Mouse (Mus musculus): ENCODE measurements around the gene Fam19a1.
A peak's percentile ranks its signal among the peaks of the same experiment; 100 is the strongest.

Gene Fam19a1

DNA sequence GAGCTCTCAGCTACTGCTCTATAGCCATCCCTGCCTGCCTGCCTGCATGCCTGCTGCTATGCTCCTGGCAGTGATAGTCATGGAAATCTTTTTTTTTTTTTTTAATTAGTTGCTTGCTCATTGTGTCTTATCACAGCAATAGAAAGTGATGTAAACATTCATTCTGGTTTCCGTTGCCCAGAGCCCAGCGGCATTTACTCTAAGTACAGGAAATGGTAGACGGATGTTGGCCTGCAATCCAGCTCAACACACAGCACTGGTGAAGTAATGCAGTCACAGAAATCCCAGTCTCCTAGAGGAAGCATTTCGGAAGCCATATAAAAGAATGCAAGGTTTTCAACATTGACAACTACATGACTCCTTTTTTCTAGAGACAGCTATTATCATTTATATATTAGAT lies 153.5 kb downstream of the Fam19a1 start:
- DNase-seq = no peak

DNA sequence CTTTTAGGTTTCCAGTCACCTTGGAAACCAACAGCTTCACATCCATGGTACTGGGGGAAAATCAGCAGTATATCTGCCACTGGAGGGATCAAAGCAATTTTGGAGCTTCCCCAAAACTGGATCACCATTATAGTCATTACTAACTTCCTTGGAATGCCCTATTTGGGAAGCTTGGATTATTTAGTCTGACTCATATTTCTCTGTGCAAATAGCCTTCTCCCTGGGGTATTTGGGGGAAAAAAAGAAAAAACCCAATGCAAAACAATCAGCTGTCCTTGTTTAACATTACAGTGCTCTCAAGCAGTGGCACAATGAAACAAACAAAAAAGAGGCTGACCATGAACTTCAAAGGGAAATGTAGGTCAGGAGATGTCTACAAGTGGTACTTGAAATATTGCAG lies 155.8 kb downstream of the Fam19a1 start:
- no peak for DNase-seq

- peak; percentile 7 to 9 for DNase-seq
These were observed 157.5 kb downstream of the Fam19a1 start for GRCm38 (mm10) chr6:96270436-96270835.

DNA sequence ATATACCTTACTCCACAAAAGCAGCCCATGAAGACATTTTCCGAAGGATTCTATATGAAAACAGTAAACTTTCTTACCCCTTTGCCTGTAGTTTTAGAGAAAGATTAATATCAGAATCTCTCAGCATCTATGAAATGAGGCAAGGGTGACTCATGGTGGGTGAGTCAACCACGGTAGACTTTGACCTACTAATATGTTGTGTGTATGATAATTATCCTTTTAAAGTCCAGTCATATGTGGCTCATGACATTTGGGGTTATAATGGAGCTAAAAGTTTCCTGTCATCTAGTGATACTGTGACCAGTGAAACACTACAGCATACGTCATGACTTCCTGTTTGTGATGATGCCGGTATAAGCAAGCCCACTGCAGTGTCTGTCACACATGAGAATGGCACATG lies 170.8 kb downstream of the Fam19a1 start:
- DNase-seq = no peak

- DNase-seq = no peak
These were observed 171.6 kb downstream of the Fam19a1 start for GRCm38 (mm10) chr6:96284590-96284989.

GRCm38 (mm10) chr6:96286276-96286675 lies 173.3 kb downstream of the Fam19a1 start:
- no peak for DNase-seq

DNA sequence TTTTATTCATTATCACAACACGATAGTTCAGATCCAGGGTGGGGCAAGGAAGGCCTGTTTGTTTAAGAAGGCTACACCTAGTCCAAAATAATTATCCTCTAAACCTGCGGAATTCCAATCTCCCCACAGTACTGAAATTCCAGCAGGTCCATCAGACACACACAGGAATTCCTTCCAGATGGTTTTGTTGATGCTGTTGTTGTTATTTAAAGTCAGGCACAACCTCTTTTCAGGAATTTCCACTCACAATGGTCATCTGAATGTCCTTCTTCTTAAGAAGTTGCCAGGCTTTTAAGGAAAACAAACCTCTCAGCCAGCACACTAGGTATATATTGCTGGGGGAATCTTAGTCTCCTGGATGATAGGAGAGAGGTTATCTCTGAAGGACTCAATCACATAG lies 174.4 kb downstream of the Fam19a1 start:
- DNase-seq = no peak

GRCm38 (mm10) chr6:96289672-96290071 lies 176.7 kb downstream of the Fam19a1 start:
- no peak for DNase-seq

- DNase-seq = no peak
These were observed 234.5 kb downstream of the Fam19a1 start for GRCm38 (mm10) chr6:96347491-96347890.

DNA sequence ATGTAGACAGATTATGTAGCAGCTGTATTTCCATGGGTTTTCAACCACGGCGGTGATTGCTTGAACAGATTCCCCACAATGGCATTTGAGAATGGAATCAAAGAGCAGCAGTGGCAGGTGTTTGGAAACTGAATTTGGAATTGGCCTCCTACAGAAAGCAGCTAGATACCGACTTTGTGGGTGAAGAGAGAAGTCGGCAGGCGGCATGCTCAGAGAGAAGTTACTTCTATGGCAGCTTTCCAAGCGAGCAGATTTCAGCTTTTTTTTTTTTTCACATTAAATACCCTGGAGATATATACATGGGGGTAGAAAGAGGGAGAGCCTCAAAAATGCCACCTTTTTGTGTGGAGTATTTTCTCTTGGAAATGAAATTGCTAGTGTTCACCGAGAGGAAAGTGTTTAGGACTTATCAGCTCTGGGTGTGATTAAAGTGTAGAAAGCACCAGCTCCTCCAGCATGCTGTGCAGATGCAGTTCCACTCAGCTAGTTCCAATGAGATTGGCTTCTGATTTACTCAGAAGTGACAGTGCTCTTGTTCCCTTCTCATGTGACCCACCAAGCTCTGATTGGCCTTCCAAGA lies 236.6 kb downstream of the Fam19a1 start:
- DNase-seq = no peak

DNA sequence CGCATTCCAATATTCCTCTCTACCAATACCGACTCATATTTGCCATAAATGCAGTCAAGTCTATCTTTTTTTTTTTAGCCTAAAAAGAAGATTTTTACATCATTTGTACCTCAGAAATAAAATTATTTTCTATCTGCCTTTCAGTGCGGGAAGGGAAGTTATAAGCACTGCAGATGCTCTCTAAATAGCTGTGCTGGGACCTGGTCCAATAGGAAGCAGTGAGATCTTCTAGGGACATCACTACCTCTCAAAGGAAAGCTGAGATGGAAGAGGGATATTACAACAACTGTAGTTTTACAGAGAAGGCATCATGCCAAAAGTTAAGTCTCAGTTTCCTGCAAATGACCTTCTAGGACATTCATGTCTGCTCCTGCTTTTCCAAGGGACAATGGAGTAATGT lies 256.6 kb downstream of the Fam19a1 start:
- peak; percentile 15 to 30 for DNase-seq

GRCm38 (mm10) chr6:96372848-96373247 lies 259.9 kb downstream of the Fam19a1 start:
- no peak for DNase-seq

- DNase-seq = no peak
These were observed 260.3 kb downstream of the Fam19a1 start for GRCm38 (mm10) chr6:96373274-96373673.

GRCm38 (mm10) chr6:96376773-96377172 lies 263.8 kb downstream of the Fam19a1 start:
- DNase-seq = no peak

- DNase-seq = peak; percentile 47 to 49
These were observed 266.3 kb downstream of the Fam19a1 start for GRCm38 (mm10) chr6:96379229-96379628.

- DNase-seq = no peak
These were observed 271.5 kb downstream of the Fam19a1 start for GRCm38 (mm10) chr6:96384441-96384840.

- no peak for DNase-seq
These were observed 305.9 kb downstream of the Fam19a1 start for GRCm38 (mm10) chr6:96418866-96419265.

DNA sequence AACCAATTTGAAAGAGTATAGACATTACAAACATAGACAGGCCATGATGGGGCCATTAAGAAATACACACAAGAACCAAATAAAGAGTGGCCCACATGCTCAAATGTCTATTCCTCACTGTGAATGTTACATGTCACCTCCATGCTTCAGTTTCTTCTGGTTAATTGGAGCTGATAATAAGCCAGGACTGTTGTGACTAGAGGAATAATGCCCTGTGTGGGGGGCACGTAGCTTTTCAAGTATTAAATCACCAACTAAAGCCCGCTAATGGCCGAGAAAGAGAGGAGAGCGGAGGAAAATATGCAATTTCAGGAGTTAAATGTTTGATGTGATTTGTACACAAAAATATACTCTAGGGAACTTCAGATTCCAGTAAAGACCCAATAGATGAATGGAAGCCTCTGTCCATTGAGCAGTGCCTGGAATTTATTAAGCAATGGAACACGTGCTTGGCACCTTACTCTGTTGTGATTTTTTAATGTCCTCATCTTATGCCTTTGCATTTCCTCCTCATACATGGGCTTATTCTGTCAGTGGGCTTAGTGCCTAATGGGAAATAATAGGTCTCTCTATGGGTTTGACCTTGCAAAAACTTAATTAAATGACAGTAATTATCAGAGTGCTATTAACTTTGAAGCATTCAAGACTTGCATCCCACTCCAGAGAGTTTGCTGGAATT lies 306.9 kb downstream of the Fam19a1 start:
- no peak for DNase-seq

DNA sequence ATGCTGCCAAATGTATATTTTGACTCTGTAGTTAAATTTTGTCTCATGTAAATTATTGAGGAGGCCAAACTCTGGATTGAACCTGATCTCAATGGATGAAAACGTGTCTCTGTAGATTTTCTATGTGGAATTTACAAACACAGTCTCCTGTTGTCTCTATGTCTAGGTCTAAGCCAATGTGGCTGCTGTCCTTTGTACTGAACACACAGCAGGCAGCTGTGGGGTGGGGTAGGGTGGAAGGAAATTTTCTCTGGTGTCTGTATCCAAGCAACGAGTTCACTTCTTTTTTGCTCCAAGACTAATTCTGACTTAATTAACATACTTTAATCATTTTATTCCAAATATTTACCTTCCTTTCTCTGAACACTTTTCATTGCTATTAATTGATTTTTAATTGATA lies 307.6 kb downstream of the Fam19a1 start:
- no peak for DNase-seq

DNA sequence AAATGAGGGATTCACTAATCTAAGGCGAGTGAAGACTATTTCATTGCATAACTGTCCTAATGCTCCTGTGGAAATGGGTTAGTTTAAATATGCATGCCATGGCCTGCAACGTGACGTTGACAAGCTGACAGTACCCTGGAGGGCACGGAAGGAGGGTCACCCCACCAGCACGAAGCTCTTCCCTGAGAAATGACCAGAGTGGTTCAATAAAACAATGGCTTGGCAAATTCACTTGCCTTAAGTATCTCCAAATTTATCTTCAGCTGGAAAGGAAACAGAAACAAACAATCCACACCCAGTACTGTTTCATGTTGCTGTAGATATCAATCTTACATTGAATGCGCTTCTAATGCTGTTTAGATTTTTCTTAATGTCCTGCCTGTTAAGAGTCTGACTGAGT lies 316.4 kb downstream of the Fam19a1 start:
- DNase-seq = no peak

DNA sequence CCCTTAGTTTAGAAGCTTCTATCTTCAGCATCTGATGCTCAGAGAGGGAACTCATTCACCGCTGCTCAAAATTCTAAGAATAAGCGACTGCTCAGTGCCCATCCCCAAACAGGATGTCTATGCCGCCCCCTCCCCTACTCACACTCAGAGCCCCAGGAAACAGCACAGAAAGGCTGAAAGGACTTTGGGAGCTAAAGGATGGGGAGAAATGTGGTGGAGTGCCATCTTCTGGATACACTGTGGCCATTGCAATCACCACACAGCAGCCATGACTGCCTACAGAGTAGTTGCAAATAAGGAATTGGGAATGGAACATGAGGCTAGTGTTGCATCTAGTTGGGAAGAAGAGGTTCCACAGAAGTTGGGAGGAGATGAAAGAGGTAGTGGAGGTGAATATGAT lies 319.4 kb downstream of the Fam19a1 start:
- DNase-seq = peak; percentile 30 to 35

DNA sequence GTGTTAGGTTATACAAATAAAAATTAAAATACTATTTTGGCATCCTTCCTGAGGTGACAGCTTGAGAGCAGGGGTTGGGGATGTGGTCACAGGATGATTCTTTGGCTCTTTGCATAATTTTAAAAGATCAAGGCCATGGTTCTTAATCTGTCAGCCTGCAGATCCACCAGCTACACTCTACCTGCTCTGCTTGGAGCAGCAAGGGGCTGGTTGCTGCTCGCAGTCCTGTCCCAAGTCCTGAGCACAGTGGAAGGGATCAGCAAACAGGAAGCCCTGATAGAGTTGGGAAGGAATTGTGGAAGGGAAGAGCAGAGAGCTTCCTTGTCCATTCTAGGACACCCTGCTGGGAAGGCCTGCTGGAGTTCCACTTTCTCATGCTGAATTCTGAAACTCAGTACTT lies 320.9 kb downstream of the Fam19a1 start:
- no peak for DNase-seq

- DNase-seq = no peak
These were observed 322.6 kb downstream of the Fam19a1 start for GRCm38 (mm10) chr6:96435545-96435944.

GRCm38 (mm10) chr6:96437814-96438213 lies 324.9 kb downstream of the Fam19a1 start:
- DNase-seq = no peak

GRCm38 (mm10) chr6:96439419-96439818 lies 326.5 kb downstream of the Fam19a1 start:
- no peak for DNase-seq

All from cerebellum, postnatal 10 days (tissue).